Mouse (Mus musculus) olfactory bulb, adult 2 months (tissue): ENCODE measurements around the gene Gm20661. TPM values are rescaled to one million over a fixed set of nuclear protein-coding genes. Genes with fewer than 3 reads are reported as not detected.

Experiments
- H3K27ac ChIP-seq: fragments of 200-500 bp; 2 replicates; pipeline ENCODE4 v1.5.1; 2012; ENCODE audit warnings: low read depth, low read length; ENCODE audit not compliant: insufficient read depth
- H3K4me1 ChIP-seq: fragments of 200-500 bp; 2 replicates; pipeline ENCODE4 v1.6.1; 2012; ENCODE audit warnings: low read length; ENCODE audit not compliant: control insufficient read depth, insufficient read depth
- H3K4me3 ChIP-seq: fragments of 200-500 bp; 2 replicates; pipeline ENCODE4 v1.5.1; 2012; ENCODE audit warnings: mild to moderate bottlenecking, low read depth, low read length, moderate library complexity; ENCODE audit not compliant: insufficient read depth
- CTCF ChIP-seq: fragments of 200-500 bp; IDR thresholded peaks from 2 replicates; pipeline ENCODE4 v1.5.1; 2012; ENCODE audit warnings: low read depth, mild to moderate bottlenecking, low read length, moderate library complexity; ENCODE audit not compliant: insufficient read depth
- POLR2A ChIP-seq: fragments of 200-500 bp; IDR thresholded peaks from 2 replicates; pipeline ENCODE4 v1.6.1; 2012; ENCODE audit warnings: mild to moderate bottlenecking, low read depth, low read length, moderate library complexity; ENCODE audit not compliant: insufficient read depth
- whole genome bisulfite sequencing: fragments of 180-500 bp; shearing (Covaris S2); methylation state at CpG from one replicate; pipeline ENCODE4 v1.1.7; 2018; 5-methylcytosine and 5-hydroxymethylcytosine counted together
- polyA plus RNA-seq: library from polyadenylated mRNA; stranded (reverse); fragments of >200 nt; gene quantifications from 2 replicates; pipeline ENCODE4 v1.2.4, GENCODE M21; 2012; ENCODE audit warnings: low replicate concordance; ENCODE audit not compliant: missing spikeins, insufficient read depth, insufficient read length

Gene Gm20661
- polyA plus RNA-seq, 1 experiment, result not detected

DNA sequence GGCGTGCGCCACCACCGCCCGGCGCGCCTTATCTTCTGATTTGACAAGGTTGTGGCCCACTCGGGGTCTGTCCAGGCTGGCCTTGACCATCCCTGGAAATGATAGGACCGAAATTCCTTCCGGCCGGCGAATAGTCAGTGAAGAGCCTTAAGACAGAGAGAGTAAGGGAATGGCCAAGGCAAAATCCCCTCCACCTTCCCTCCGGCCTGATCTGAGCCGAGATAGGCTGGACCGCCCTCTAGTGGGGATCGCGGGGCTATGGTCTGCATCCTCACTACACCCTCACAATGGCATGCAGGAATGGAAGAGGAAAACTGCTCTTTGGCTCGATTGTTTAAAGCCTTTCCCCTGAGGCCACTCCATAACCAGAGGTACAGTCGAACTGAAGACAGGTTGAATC is 3.5 kb downstream of the Gm20661 start:
- no peak overlapping the region for H3K27ac ChIP-seq
- WGBS, result 8% methylated on average over 18 of the region's 18 CpGs
- peak; percentile 53 for TF ChIP-seq CTCF
- TF ChIP-seq POLR2A, result no peak
- peak overlapping the region; percentile 64; the same call in 1 of the 2 replicates for H3K4me3 ChIP-seq
- peaks cover 36% of the 10 kb centered on the region for H3K4me1 ChIP-seq

DNA sequence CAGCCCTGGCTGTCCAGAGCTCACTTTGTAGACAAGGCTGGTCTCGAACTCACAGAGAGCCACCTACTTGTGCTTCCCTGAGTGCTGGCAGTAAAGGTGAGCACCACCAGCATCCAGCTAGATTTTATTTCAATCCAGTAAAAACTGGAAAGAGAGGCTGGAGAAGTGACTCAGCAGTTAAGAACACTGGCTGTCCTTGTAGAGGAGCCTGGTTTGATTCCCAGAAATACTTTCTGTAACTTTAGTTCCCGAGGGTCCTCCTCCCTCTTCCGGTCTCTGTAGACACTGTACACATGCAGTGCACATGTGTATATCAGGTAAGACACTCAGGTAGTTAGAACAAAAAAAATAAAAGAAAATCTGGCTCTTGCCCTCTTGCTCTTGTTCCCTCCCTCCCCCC is 5.1 kb downstream of the Gm20661 start:
- TF ChIP-seq POLR2A (no peak), CTCF (no peak)

DNA sequence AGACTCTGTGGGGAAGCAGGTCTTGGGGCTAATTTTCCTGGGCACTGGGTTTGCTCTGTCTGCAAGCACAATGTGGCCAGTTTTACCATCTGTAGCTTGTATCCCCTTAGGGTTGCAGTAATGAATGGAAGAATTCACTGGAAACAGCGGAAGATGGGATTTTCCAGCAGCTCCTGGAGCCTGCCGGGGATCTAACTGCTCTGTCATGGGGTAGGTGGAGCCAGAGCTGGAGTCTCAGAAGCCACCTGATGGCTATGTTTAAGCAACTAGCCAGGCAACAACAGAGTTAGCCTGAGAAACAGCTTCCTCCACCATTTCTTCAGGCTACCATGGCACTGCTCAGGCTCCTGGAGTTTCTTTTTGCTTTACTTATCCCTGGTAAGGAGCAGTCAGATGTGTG is 9.3 kb downstream of the Gm20661 start, which contains the start of gene Cdhr4:
Cdhr4 (plus strand) TSS at position 301 of the 400 bp plus-strand sequence.
- Histone ChIP-seq H3K27ac (no peak within 1 kb of the TSS), H3K4me1 (peaks cover 7% of the 10 kb centered on the region), H3K4me3 (no peak within 1 kb of the TSS)
- WGBS, result 57% methylated on average over 2 of the region's 2 CpGs
- TF ChIP-seq CTCF (no peak), POLR2A (no peak)

More for the DNA sequence above, 5.1 kb downstream of the Gm20661 start:
- H3K4me1 ChIP-seq, result peaks cover 22% of the 10 kb centered on the region
- 74% methylated on average over 3 of the region's 3 CpGs for WGBS
- no peak overlapping the region for H3K4me3 ChIP-seq
- no peak overlapping the region for H3K27ac ChIP-seq

DNA sequence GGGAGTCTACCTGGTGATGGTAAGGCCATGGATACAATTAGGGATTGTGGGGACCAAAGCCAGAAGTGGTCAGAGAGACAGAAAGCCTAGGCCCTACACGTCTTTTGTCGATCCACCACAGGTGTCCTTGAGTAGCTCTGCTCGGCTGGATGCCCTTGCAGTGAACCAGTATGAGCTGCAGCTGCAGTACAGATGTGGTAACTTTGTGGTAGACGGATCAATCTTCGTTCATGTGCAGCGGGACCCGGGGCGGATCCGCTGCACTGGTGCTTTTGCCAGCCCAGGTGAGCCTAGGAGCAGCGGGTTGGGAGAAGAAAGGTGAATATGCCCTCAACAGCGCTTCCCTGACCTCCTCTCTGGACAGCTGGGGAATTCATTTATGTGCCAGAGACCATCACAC is 10.2 kb downstream of the Gm20661 start:
- H3K4me3 ChIP-seq, result no peak overlapping the region
- WGBS, result 84% methylated on average over 11 of the region's 11 CpGs

DNA sequence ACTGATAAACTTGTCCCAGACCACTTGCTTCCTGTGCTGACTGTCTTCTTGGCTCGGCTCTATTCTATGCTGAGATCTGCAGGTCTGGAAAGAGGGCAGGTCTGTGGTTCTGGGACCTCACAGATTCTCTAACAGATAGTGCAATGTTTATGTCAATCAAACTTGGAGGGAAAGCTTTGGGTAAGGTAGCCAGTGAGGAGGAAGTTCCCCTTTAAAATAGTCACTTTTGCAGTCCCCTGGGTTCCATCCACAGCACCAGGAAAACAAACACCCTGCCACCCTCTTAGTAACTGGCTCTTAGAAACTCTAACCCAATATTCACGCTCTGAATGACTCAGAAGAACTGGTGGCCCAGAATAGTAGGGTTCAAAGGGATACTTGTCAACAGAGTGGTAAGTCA is 11.6 kb downstream of the Gm20661 start:
- WGBS, result 55% methylated on average over 2 of the region's 2 CpGs
- TF ChIP-seq CTCF, result no peak
- no peak for TF ChIP-seq POLR2A
- Histone ChIP-seq H3K27ac (no peak overlapping the region), H3K4me1 (peaks cover 7% of the 10 kb centered on the region), H3K4me3 (no peak overlapping the region)

More for the DNA sequence above, 10.2 kb downstream of the Gm20661 start:
- peaks cover 7% of the 10 kb centered on the region for H3K4me1 ChIP-seq
- no peak for TF ChIP-seq POLR2A
- no peak for TF ChIP-seq CTCF
- H3K27ac ChIP-seq, result no peak overlapping the region

DNA sequence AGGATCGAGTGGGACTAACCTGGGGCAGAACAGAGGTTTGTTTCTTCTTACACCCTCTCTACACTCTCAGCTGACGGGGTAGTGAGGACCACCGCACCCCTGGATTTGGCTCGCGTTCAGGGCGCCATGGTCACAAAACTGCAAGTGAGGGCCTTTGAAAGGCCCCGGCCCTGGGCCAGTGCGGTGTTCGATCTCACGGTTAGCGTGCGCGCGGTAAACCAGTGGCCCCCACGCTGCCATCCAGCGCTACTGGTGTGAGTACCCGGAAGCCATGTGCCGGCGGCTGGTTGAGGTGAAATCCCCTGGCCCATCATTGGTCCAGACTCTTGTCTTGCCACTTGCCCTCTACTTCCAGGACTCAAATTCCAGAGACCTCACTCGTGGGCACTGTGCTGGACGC is 12.7 kb downstream of the Gm20661 start:
- no peak for TF ChIP-seq POLR2A
- no peak overlapping the region for H3K4me3 ChIP-seq
- H3K4me1 ChIP-seq, result peaks cover 7% of the 10 kb centered on the region
- 93% methylated on average over 21 of the region's 21 CpGs for WGBS
- H3K27ac ChIP-seq, result no peak overlapping the region

DNA sequence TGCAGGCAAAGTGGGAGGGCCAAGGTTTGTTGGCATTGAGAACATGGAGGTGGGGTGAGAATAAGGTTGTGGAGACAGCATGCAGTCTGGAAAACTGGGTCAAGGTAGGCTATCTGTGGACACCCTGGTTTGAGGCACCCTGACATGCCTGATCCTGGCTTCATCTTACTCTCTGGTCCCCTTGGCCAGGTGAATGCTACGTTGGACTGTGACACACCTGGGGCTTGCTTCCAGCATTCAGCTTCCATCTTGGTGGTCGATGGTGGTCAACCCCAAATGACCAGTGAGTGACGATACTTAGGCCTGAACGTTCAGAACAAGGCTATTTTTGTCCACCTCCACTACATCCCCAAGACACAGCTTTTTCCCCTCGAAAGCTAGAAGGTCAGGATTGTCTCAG is 13.2 kb downstream of the Gm20661 start, which contains the start of gene Gm20662:
Gm20662 (plus strand) TSS at position 301 of the 400 bp plus-strand sequence.
- Histone ChIP-seq H3K27ac (no peak within 1 kb of the TSS), H3K4me1 (peaks cover 7% of the 10 kb centered on the region), H3K4me3 (no peak within 1 kb of the TSS)
- WGBS, result 91% methylated on average over 5 of the region's 5 CpGs
- no peak for TF ChIP-seq CTCF

DNA sequence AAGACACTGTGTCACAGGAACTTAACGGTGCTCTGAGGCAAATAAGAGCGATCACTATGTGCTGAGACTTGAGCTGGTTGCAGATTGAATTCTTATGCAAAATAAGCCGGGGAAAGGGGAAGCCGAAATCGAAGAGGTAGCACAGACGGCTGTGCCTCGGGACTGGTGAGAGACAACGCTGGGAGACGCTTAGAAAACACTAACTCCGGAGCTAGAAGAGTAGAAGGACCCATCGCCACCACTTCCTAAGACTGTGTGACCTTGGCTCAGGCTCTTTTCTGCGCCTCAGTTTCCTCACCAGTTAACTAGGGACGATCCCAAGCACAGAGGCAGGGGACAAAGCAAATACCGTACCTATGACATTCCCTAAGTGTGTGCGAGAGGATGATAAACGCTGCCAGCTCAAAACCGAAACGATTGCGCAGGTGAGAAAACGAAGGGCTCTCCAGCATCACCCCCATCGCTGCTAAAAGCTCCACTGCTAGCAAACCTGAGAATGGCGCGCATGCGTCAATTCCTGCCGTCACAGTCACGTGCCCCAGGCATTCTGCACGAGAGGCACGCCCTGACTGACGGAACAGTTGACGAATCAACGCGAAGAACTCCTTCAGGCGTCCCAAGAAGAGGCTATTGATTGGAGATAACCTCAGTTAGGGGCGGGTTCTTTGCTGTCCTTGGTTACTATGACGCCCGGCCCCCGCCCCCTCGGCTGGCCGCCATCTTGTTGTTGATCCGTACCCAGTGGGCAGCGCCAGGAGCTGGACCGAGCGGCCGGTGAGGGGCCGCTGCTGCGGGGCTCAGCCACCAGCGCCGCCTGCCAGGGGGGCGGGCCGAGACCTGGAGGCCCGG is 19.3 kb downstream of the Gm20661 start, which contains the start of gene Ip6k1:
Ip6k1 (plus strand) TSS at position 580 of the 849 bp plus-strand sequence.
- Histone ChIP-seq H3K4me3 (peak within 1 kb of the TSS; percentile 74), H3K27ac (peak within 1 kb of the TSS; percentile 91), H3K4me1 (0 out of 2 replicates have a peak, but pooled peaks cover 2% of the 10 kb centered on the region)
- TF ChIP-seq POLR2A (peak; percentile 93), CTCF (no peak)
- WGBS, result under 1% methylated on average over 51 of the region's 51 CpGs

DNA sequence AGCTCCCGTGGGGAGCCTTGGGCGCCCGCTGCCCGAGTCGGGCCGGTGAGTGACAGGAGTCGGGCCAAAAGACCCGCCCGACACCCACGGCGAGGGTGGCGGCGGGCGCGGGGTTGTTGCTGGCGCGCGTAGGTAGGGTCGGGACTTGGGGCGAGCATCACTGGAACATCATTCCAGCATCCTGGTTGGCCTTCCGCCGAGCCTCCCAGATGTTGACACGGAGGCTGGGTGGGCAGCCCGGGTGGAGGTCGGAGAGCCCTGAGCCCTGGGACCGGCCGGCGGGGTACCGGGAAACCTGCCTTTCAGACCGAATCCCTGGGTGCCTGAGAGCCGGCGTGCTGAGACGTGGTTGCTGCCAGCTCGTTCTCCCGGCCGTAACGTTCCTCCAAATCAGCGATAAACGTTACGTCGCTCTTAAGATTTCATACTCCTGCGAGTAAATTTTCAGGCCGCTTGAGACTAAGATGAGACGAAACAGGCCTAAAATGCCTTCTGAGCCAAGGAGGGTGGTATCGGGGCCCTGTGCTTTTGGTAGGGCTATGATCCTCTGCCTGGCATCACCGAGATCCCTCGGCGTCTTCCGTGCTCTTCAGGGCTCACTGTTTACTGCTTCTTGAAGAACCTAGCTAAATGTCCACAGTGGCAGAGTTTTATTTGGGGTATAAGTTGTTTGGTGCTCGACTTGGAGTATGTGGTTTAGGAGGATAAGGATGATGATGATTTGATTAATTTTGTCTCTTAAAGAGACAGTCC is 20.1 kb downstream of the Gm20661 start:
- peak overlapping the region; percentile 74 for H3K4me3 ChIP-seq
- TF ChIP-seq CTCF (no peak), POLR2A (no peak)
- H3K4me1 ChIP-seq, result peaks cover 3% of the 10 kb centered on the region; the same call in 1 of the 2 replicates
- under 1% methylated on average over 50 of the region's 50 CpGs for WGBS
- peak overlapping the region; percentile 82 for H3K27ac ChIP-seq
